Mouse (Mus musculus) cerebellum, adult 8-10 months (tissue): ENCODE results near the gene Xrn1.
"Not testable (repeated sequence)": the region's sequence is repeated elsewhere in the genome, so short reads cannot be mapped to it uniquely, and the experiment has no call there.

Source experiments
- DNase-seq: peaks from one replicate; pipeline ENCODE4 v3.0.0; 2022

Gene Xrn1

DNA sequence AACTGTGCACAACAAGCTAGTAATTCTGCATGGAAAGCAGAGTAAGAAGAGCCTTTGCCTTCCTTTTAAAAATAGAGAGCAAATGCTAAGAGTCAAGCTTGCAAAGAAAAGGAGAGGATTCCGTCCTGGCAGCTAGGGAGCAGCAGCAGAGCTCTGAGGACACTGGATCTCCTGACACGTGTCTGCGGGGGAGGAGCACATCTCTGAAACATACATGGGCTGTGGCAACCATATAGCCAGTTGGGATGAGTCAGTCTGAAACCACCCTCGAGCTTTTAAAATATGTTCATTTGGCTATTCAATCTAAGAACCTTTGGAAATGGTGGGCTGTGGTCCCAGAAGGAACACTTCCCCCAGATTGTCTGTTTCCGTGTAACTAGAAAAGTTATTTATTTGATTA is 100.3 kb downstream of the Xrn1 start:
- DNase-seq = no peak

DNA sequence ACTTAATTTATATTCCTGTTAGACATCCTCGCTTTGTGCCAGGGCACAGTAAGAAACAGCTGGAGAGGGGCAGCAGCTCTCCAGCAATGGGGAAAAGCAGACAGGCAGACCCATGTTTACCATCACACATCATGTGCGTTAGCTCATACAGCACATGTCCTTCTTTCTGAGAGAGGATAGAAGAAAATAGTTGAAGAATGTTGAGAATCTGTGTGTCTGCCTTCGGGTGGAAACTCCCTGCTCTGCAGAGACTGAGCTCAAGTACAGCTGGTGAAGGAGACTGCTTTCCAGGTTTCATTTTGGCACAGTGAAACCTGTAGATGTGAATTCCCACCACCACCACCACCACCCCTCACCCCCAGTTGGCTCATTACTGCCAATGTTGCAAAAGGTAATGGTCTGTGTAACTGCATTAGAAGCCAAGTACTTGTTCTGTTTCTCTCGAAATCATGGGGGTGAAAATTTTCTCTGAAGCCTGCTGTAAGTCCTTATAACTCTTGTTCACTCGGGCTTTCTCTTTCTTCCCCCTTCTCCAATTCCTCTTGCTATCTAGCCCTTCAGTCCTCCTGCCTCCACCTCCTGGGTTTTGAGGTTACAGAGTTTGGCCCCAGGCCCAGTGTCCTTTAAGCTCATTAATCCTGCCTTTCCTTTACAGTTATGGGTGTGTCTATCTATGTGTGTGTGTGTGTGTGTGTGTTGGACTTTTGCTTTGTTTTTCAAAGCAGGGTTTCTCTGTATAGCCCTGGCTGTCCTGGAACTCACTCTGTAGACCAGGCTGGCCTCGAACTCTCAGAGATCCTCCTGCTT is 102.1 kb downstream of the Xrn1 start:
- no peak for DNase-seq

DNA sequence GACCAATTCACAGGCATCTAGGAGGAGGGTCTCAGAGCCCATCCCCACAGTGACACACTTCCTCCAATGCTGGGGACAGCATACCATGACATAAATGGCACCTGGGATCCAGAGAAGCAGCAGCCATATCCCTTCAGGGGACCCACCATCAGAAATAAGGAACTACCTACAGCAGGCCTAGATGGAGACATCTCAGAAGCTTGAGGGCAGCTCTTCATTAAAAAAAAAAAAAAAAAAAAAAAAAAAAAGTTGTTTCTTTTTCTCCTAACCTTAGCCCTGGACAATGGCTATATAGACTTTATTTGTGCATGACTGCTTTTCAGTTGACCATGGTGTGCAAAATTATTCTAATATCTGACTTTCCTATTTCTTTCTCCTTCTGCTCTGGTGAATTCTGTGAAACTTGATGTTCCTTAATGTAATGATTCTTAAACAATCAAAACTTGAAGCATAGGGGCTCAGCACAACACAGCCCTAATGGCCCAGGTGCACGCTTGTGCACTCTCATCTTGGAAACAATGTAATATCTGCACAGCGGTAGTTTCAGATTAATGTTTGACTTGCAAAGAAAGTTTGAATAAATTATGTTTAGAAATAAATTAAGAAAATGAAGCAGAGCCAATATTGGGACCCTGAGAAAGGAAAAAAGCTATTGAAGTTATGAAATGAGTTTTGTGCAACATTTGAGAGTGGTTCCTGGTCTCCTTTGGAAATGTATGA is 108.7 kb downstream of the Xrn1 start:
- no peak for DNase-seq

GRCm38 (mm10) chr9:96063803-96064475 is 109.4 kb downstream of the Xrn1 start:
- DNase-seq = no peak

DNA sequence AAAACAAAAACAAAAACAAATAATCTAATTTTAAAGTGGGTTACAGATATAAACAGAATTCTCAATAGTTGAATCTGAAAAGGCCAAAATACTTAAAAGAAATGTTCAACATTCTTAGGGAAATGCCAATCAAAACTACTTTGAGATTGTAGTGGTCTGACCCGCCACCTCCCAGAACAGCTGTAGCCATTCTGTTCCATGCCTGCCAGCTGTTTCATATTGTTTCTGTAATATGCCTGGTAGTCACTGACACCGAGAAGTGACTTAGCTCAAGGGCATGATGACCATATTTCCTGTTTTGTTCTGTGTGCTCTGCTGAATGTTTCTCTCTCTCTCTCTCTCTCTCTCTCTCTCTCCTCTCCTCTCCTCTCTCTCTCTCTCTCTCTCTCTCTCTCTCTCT is 112.9 kb downstream of the Xrn1 start:
- DNase-seq = no peak

GRCm38 (mm10) chr9:96078752-96079315 is 124.3 kb downstream of the Xrn1 start:
- DNase-seq = no peak

GRCm38 (mm10) chr9:96085293-96085692 is 130.7 kb downstream of the Xrn1 start:
- DNase-seq = no peak

DNA sequence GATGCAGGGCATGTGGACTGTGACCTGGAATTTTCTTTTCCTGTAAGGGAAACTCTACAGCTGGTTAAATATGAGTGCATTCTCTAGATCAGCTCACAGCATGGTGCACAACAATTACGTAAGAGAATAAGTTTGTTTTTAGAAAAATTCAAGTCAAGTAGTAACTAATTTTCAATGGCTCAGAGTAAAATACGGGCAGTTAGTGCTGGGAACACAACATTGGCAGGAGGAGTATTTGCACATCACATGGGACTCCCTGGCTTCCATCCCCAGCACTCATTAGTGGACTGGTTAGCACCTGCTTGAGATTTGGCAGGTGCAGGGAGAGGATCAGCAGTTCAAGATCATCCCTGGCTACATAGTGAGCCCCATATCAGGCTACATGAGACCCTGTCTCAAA is 133.1 kb downstream of the Xrn1 start:
- DNase-seq = no peak

DNA sequence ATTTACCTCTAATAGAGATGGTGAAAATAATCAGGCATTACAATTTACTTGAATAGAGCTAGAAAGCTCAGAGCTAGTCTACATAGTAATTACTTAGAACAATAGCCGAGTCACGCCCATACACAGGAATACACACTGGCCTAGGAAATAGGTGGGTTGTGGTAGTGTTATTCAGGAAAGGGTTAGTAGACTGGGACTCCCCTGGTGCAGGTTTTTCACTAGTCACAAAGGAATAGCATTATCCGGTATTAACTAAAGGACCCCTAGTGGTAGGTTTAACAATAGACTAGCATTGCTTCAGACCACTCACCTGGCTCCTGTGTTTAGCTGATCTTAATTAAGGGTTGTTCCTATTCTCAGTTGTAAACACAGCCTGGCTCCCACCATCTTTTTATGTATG is 133.9 kb downstream of the Xrn1 start:
- DNase-seq = not testable (repeated sequence)

DNA sequence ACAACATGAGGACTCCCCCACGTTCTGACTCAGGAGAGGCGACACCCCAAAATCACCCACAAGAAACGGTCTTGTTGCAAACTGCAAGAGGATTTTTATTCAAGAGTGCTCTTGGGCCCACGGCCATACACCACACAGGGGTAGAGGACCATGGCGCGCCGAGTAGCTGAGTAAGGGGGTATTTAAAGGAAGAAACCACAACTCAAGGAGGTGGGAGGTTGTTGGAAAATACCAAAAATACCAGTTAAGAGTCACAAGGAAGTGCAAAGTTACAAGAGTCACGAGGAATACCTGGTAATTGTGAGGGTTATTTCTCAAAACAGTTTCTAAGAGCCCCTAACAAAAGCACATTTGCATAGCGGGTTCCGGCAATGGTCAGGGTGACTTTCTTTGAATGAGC is 138.1 kb downstream of the Xrn1 start:
- not testable (repeated sequence) for DNase-seq

- no peak for DNase-seq
These were observed 138.7 kb downstream of the Xrn1 start for GRCm38 (mm10) chr9:96093221-96093620.

DNA sequence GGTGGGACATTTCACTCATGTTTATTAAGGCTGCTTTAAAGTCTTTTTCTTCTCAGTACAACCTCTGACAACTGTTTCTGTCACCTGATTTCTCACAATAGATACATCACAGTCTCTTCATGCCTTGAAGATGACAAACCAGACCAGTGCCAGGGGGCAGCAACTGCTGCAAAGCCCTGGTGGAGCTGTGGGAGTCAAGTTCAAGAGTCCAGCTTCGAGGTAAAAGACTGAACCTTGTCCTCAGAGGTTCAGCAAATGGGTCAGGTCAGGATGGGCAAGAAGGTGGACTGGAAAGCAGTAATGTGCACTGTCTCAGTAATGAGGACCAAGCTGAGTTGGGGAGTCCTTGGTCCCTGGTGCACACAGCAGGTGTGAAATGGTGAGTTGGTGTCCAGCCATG is 139.8 kb downstream of the Xrn1 start:
- no peak for DNase-seq

DNA sequence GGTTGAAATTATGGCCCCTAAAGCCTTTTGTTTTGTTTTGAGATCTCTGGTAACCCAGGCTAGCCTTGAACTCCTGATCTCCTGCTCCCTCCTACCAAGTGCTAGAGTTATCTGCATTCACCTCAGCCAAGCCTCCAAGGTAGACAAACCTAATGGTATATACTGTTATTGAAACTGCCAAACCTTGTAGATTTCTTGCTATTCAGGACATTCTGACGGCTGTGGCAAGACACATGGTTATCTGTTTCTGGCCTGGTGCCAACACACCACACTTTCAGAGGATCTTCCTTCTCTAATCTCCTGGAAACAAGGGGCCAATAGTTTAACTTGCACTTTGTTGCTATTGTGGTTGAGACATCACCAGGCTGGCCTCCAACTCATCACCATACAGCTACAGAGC is 140.6 kb downstream of the Xrn1 start:
- no peak for DNase-seq

- no peak for DNase-seq
These were observed 148.3 kb downstream of the Xrn1 start for GRCm38 (mm10) chr9:96102846-96103245.
